Mouse (Mus musculus) heart, adult 2 months (tissue): ENCODE measurements around the gene Clstn3. TPM values are rescaled to one million over a fixed set of nuclear protein-coding genes. Genes with fewer than 3 reads are reported as not detected.
"Not testable (repeated sequence)": the region's sequence is repeated elsewhere in the genome, so short reads cannot be mapped to it uniquely, and the experiment has no call there.

Source experiments
- DNase-seq, 2 experiments: peaks; one replicate each; pipeline ENCODE4 v3.0.0; 2021
- H3K27ac ChIP-seq: fragments of 200-600 bp; 2 replicates; pipeline ENCODE4 v1.8.1; 2022
- H3K27me3 ChIP-seq: fragments of 200-500 bp; 2 replicates; pipeline ENCODE4 v1.6.1; 2012; ENCODE audit warnings: mild to moderate bottlenecking, low read length, inconsistent platforms, mixed read lengths; ENCODE audit not compliant: control insufficient read depth, insufficient read depth
- H3K36me3 ChIP-seq: fragments of 200-500 bp; 2 replicates; pipeline ENCODE4 v1.6.1; 2012; ENCODE audit warnings: low read length, inconsistent platforms; ENCODE audit not compliant: control insufficient read depth, insufficient read depth
- H3K4me1 ChIP-seq: fragments of 200-500 bp; 2 replicates; pipeline ENCODE4 v1.6.1; 2011; ENCODE audit warnings: low read length; ENCODE audit not compliant: control insufficient read depth, insufficient read depth
- H3K4me3 ChIP-seq: fragments of 200-600 bp; 2 replicates; pipeline ENCODE4 v1.8.1; 2022
- H3K79me2 ChIP-seq: fragments of 200-500 bp; replicated peaks from 2 replicates; pipeline ENCODE4 v1.6.1; 2012; ENCODE audit warnings: mild to moderate bottlenecking, inconsistent platforms, low read length, moderate library complexity, mixed read lengths; ENCODE audit not compliant: control insufficient read depth, insufficient read depth
- H3K9ac ChIP-seq: fragments of 200-500 bp; 2 replicates; pipeline ENCODE4 v1.6.1; 2012; ENCODE audit warnings: low read depth, mild to moderate bottlenecking, control low read depth, inconsistent platforms, low read length, mixed read lengths
- CTCF ChIP-seq: fragments of 200-600 bp; IDR thresholded peaks from 2 replicates; pipeline ENCODE4 v1.8.1; 2022; ENCODE audit warnings: antibody characterized with exemption, mild to moderate bottlenecking, moderate library complexity
- EP300 ChIP-seq: fragments of 200-500 bp; IDR thresholded peaks from 2 replicates; pipeline ENCODE4 v1.6.1; 2011; ENCODE audit warnings: low read depth, low read length, control low read depth; ENCODE audit not compliant: insufficient read depth
- POLR2A ChIP-seq: fragments of 200-500 bp; IDR thresholded peaks from 2 replicates; pipeline ENCODE4 v1.6.1; 2011; ENCODE audit warnings: mild to moderate bottlenecking, low read depth, low read length, control low read depth; ENCODE audit not compliant: insufficient read depth
- WGBS: fragments of 180-500 bp; shearing (Covaris S2); methylation state at CpG from one replicate; pipeline ENCODE4 v1.1.7; 2018; 5-methylcytosine and 5-hydroxymethylcytosine counted together
- intact Hi-C: fragments of 180-260 bp; cut with DNase I; formaldehyde crosslinking; loops from one replicate; pipeline ENCODE4 v1.15.1; 2025
- polyA plus RNA-seq: library from polyadenylated mRNA; depleted of rRNA; stranded (reverse); fragments of >200 nt; gene quantifications from 2 replicates; pipeline ENCODE4 v1.2.3, GENCODE M21; 2012
- total RNA-seq, 2 experiments: library from RNA; stranded (reverse); gene quantifications; 2 replicates each; pipeline ENCODE4 v1.2.3; 2021

The Clstn3 gene
- total and polyA plus RNA-seq, 3 experiments = 1.4 to 11.8 (median 1.9) TPM

DNA sequence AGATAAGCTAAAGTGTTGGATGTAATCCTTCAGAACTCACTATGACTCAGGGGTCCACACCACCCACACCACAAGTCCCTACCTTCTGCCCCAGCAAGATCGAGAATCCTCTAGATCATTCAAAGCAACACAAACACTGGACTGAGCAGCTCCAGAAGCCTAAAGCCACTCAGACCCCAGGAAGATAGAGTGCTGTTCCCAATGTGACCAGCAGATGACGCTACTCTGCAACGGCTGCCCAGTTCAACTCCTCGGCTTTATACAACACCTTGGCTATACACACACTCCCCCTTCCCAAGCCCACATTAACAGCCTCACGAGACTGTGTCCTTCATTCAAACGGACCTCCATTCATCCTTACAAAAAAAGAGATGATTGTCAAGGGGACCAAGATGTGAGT lies 8.2 kb upstream of the Clstn3 start:
- TF ChIP-seq CTCF (peak; percentile 81), POLR2A (no peak)
- Histone ChIP-seq H3K4me3 (no peak overlapping the region), H3K27me3 (no peaks in the 10 kb centered on the region), H3K36me3 (no peaks in the 10 kb centered on the region), H3K27ac (no peak overlapping the region), H3K4me1 (peaks cover 1% of the 10 kb centered on the region; the same call in 1 of the 2 replicates), H3K9ac (no peak overlapping the region), H3K79me2 (no peaks in the 10 kb centered on the region)
- intact Hi-C loops = no loop called here
- DNase-seq = peak; percentile 26 to 64
- 45% methylated on average over 6 of the region's 6 CpGs for WGBS

DNA sequence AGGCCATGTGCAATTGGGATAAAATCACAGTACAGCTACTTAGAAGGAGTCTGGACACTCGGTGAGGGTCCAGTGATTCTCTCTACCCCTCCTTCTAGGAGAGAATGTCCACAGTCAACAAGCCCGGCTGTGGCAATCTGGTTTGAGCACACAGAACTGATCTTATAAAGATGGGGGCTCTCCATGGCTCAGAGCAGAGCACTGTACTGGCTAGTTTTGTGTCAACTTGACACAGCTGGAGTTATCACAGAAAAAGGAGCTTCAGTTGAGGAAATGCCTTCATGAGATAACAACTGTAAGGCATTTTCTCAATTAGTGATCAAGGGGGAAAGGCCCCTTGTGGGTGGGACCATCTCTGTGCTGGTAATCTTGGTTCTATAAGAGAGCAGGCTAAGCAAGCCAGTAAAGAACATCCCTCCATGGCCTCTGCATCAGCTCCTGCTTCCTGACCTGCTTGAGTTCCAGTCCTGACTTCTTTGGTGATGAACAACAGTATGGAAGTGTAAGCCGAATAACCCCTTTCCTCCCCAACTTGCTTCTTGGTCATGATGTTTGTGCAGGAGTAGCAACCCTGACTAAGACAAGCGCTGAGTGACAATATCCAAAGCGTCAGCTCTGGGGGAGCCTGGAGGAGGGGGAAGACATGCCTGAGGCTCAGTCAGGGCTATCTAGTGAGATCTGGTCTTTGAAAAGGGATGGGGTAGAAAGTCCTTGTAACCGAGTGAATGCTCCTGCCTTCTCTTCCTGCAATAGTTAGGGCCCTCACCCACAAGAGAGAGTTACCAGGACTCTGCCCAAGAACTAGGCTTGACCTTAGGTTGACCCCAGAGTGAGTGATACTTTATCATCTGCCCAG lies 7.4 kb upstream of the Clstn3 start:
- H3K79me2 ChIP-seq, H3K27me3 ChIP-seq, intact Hi-C loops, DNase-seq, H3K27ac ChIP-seq, H3K4me3 ChIP-seq, H3K36me3 ChIP-seq, H3K9ac ChIP-seq, H3K4me1 ChIP-seq: not testable (repeated sequence)
- WGBS = 63% methylated on average over 6 of the region's 6 CpGs

DNA sequence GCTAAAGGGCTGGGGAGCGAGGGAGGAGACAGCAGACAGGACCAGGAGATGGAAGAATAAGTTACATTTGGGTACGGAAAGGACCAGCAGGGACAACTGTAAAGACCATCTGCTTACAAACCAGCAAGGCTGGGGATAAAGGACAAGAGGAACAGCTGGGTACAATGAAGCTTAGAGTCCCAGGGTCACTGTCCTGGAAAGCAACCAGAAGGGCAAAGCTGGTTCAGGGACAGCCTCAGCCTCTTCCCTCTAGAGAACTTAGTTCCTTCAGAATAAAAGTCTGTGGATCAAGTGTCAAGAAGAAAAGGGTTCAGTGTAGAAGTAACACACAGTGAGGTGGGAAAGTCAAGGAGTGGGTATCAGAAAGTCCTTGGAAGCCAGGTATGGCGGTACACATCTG lies 6.5 kb upstream of the Clstn3 start:
- Histone ChIP-seq H3K79me2 (no peaks in the 10 kb centered on the region), H3K27me3 (no peaks in the 10 kb centered on the region), H3K4me3 (no peak overlapping the region), H3K4me1 (no peaks in the 10 kb centered on the region), H3K9ac (no peak overlapping the region), H3K36me3 (no peaks in the 10 kb centered on the region), H3K27ac (no peak overlapping the region)
- no peak for DNase-seq
- intact Hi-C loops = no loop called here
- 92% methylated on average over 3 of the region's 3 CpGs for WGBS
- TF ChIP-seq EP300 (no peak), CTCF (no peak), POLR2A (no peak)

DNA sequence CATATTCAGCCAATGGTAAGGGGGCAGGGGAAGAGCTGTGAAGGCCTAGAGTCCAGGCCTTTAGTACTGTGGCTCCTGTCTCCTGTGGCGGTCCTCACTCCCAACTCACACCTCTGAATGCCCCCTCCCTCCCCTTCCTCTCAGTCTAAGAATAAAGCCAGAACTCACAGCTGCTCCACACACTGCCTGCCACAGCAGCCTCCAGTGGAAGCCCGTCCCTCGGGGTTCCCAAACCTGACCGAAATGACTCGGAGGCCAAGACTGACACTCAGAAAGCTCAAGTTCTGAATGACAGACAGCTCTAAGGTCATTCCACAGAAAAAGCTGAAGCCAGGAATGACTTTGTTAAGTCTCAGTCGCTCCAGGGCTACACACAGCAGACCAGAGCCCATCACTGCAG lies 1.1 kb upstream of the Clstn3 start:
- no peaks in the 10 kb centered on the region for H3K79me2 ChIP-seq
- H3K27me3 ChIP-seq = no peaks in the 10 kb centered on the region; the same call in 1 of the 2 replicates
- no peaks in the 10 kb centered on the region; the same call in 1 of the 2 replicates for H3K4me1 ChIP-seq
- 66% methylated on average over 6 of the region's 6 CpGs for WGBS
- H3K27ac ChIP-seq = no peak overlapping the region
- DNase-seq = no peak
- intact Hi-C loops = no loop called here
- H3K4me3 ChIP-seq = no peak overlapping the region
- TF ChIP-seq POLR2A (no peak), CTCF (no peak), EP300 (no peak)
- H3K36me3 ChIP-seq = no peaks in the 10 kb centered on the region
- H3K9ac ChIP-seq = no peak overlapping the region

DNA sequence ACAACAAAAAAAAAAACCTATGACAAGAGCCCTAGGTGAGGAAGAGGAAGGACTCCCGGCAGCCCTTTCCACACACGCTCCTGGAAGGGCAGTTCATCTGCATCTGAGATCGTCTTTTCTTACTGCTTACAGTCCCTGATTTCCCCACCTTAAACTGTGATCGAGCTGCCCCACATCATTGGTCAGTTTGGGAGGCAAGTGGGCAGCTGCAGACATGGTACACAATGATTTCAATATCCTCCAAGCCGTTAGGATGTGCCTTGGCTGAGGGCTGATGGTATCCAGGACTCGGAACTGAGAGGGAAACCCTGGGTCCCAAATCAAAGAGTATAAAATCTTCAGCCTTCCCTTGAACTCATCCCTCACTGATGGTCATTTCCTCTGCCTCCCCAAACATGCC lies 705 bp upstream of the Clstn3 start:
- intact Hi-C loops = no loop called here
- Histone ChIP-seq H3K36me3 (no peaks in the 10 kb centered on the region), H3K79me2 (no peaks in the 10 kb centered on the region), H3K27me3 (no peaks in the 10 kb centered on the region; the same call in 1 of the 2 replicates), H3K4me3 (no peak overlapping the region), H3K9ac (no peak overlapping the region), H3K27ac (no peak overlapping the region), H3K4me1 (no peaks in the 10 kb centered on the region; the same call in 1 of the 2 replicates)
- no peak for DNase-seq
- WGBS = 41% methylated on average over 6 of the region's 6 CpGs
- TF ChIP-seq CTCF = no peak
- no peak for TF ChIP-seq POLR2A
- TF ChIP-seq EP300 = no peak

DNA sequence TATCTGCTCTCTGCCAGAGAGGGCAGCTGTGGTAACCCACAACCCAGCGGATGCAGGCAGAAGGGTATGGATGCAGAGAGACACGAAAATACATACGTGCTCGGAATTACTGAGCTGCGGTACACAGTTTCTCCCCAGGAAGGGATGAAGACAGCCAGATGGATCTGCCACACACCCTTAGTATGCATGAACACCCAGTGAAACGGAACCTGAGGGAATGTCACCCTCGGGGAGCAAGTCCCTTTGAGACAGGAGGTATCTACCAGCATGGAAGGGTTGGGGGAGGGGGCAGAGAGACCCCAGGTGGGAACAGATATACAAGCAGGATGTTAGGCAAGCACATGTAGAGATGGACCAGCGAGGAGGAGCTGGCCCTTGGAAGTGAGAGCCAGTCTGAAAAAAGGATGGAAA lies 708 bp downstream of the Clstn3 start:
- intact Hi-C loops = no loop called here
- H3K27me3 ChIP-seq = no peaks in the 10 kb centered on the region; the same call in 1 of the 2 replicates
- 32% methylated on average over 8 of the region's 8 CpGs for WGBS

More for the DNA sequence above, 708 bp downstream of the Clstn3 start:
- Histone ChIP-seq H3K4me3 (no peak overlapping the region), H3K27ac (no peak overlapping the region), H3K36me3 (no peaks in the 10 kb centered on the region), H3K9ac (no peak overlapping the region), H3K4me1 (no peaks in the 10 kb centered on the region; the same call in 1 of the 2 replicates), H3K79me2 (no peaks in the 10 kb centered on the region)
- DNase-seq = no peak
- TF ChIP-seq EP300 = no peak
- TF ChIP-seq POLR2A = no peak
- no peak for TF ChIP-seq CTCF
